Mouse (Mus musculus): Measurements from ENCODE around the gene 4833439L19Rik. TPM values are rescaled to one million over a fixed set of nuclear protein-coding genes. Genes with fewer than 3 reads are reported as not detected.

Gene 4833439L19Rik
- total RNA-seq, 2 experiments from 2014 or later, result 151 to 172 TPM

GRCm38 (mm10) chr13:54548036-54548435 is 17.2 kb downstream of the 4833439L19Rik start:
- no peak for DNase-seq (ENCODE audit: extremely low spot score in 1 of 2, low spot score in 1 of 2)

- no peak for DNase-seq (ENCODE audit: extremely low spot score in 1 of 2, low spot score in 1 of 2)
Observed at GRCm38 (mm10) chr13:54532134-54532533, 33.1 kb downstream of the 4833439L19Rik start.

- no peak for DNase-seq (ENCODE audit: extremely low spot score in 1 of 2, low spot score in 1 of 2)
Observed at GRCm38 (mm10) chr13:54527140-54527539, 38.1 kb downstream of the 4833439L19Rik start.

- no peak for DNase-seq (ENCODE audit: extremely low spot score in 1 of 2, low spot score in 1 of 2)
Observed at GRCm38 (mm10) chr13:54521181-54521580, 44.1 kb downstream of the 4833439L19Rik start.

DNA sequence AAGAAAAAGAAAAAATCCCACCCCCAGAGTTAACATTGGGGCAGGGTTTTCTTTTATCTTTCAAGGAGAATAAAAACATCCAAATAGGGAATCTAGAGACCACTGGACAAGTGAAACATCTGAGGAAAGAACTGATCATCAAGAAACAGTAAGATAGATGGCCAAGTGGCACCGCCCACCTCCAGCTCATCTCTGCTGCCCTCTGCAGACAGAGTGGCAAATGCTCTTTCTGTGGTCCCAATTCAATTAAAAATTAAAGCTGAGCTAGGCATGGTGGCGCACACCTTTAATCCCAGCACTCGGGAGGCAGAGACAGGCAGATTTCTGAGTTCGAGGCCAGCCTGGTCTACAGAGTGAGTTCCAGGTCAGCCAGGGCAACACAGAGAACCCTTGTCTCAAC is 45.0 kb downstream of the 4833439L19Rik start:
- peak in 1 of 2 experiments; percentile 9 for DNase-seq (ENCODE audit: extremely low spot score in 1 of 2, low spot score in 1 of 2)

GRCm38 (mm10) chr13:54505920-54506319 is 59.3 kb downstream of the 4833439L19Rik start:
- DNase-seq (ENCODE audit: extremely low spot score in 1 of 2, low spot score in 1 of 2), result no peak

GRCm38 (mm10) chr13:54504611-54505260 is 60.5 kb downstream of the 4833439L19Rik start:
- DNase-seq (ENCODE audit: extremely low spot score in 1 of 2, low spot score in 1 of 2), result no peak

DNA sequence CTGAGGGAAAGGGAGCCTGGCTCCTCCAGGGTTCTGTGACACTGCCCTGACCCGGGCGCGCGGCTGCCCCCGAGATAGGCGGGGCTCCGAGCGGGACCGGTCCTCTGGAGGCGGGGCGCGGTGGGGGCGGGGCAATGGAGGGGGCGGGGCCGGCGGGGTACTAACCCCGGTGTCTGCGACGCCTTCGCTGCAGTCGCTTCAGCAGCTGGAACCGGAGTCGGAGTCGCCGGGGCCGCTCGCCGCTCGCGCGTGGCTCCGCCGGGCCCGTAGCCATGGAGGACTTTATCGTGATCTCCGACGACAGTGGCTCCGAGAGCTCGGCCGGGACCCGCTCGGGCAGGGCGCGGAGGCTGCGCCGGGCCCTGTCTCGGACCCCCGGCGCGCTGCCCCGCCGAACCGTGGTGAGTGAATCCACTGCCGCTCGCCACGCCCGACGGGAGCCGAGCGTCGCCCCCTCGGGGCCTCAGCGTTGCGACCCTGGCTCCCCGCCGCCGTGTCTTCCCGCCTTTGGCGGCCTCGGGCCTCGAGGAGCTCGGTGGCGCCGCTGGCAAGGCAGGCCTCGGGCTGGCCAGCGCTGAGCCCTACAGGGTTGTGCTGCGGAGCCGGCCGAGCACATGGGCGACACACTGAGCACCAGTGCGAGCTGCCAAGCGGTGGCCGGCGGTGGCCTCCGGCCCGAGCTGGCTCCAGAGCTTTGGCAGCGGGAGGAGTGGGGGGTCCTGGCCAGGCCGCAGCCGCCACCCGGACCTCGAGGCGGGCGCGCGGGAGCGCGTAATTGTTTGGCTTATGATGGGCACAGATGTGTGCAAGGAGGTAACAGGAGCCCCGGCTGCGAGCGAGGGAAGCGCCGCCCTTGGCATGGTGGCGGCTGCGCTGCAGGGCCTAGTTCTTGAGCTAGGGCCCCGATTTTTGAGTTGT is 61.4 kb downstream of the 4833439L19Rik start, which contains the start of gene Simc1:
Gene Simc1, plus strand, starts transcription at position 176 of the 918 bp plus-strand sequence.
- peak; percentile 56 to 58 for DNase-seq (ENCODE audit: extremely low spot score in 1 of 2, low spot score in 1 of 2)

- DNase-seq (ENCODE audit: extremely low spot score in 1 of 2, low spot score in 1 of 2), result no peak
Observed at GRCm38 (mm10) chr13:54503278-54503603, 62.0 kb downstream of the 4833439L19Rik start.

DNA sequence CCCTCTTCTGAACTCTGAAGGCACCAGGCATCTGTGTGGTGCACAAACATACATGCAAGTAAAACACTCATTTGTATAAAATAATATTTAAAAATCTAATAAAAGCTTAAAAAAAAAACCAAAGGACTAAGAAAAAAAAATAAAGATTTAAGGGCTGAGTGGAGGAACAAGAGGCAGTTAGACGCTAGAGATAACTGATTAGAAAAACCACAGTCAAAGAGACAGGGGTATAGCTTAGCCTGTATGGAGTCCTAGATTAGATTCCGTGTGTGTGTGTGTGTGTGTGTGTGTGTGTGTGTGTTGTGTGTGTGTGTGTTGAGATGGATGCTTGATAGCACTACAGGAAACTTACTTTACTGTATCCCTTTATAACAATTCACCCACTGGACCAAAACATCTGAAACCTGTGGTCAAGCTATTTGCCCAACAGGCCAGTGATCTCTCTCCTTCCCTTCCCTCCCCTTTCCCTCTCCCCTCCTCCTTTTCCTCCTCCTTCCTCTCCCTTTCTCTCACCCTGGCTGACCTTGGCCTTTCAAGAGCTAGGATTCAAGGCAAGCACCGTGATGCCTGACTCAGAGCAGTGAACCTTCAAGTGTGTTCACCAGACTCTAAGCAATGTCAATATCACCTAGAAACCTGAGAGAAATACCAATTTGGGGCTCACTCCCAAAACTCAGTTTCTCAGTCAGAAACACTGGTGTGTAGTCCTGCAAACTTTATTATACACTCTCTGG is 63.1 kb downstream of the 4833439L19Rik start:
- DNase-seq (ENCODE audit: extremely low spot score in 1 of 2, low spot score in 1 of 2), result no peak

- no peak for DNase-seq (ENCODE audit: extremely low spot score in 1 of 2, low spot score in 1 of 2)
Observed at GRCm38 (mm10) chr13:54501352-54501751, 63.9 kb downstream of the 4833439L19Rik start.

Small RNA genes within 50 kb of the gene (microRNA-seq; reads per million reads assigned to microRNA genes)
- gene Gm24195, result 0 reads per million in 2 experiments

Other genes with a start within 250 kb of the 4833439L19Rik start
- gene Cplx2, start 194.1 kb downstream of the 4833439L19Rik start, total RNA-seq (2021), result 100 to 1,000 TPM; 867 to 943 TPM
- gene Thoc3, start 96.6 kb downstream of the 4833439L19Rik start, total RNA-seq (2021), result 10 to 100 TPM; 39.4 to 40.0 TPM
- 10 to 100 TPM; 14.2 to 16.7 TPM for gene Simc1, start 61.7 kb downstream of the 4833439L19Rik start, total RNA-seq (2021)
- 10 to 100 TPM; 33.3 to 33.7 TPM for gene Arl10, start 9.6 kb upstream of the 4833439L19Rik start, total RNA-seq (2021)
- gene Nop16, start 24.7 kb upstream of the 4833439L19Rik start, total RNA-seq (2021), result 10 to 100 TPM; 25.7 to 27.5 TPM
- gene Higd2a, start 24.8 kb upstream of the 4833439L19Rik start, total RNA-seq (2021), result 100 to 1,000 TPM; 183 to 199 TPM
- gene Cltb, start 45.9 kb upstream of the 4833439L19Rik start, total RNA-seq (2021), result 100 to 1,000 TPM; 269 to 294 TPM
- gene Faf2, start 56.3 kb upstream of the 4833439L19Rik start, total RNA-seq (2021), result 10 to 100 TPM; 56.1 to 57.6 TPM
- gene Rnf44, start 128.5 kb upstream of the 4833439L19Rik start, total RNA-seq (2021), result 100 to 1,000 TPM; 139 to 158 TPM
- under 1 TPM; 0.25 to 0.31 TPM for gene Cdhr2, start 136.0 kb upstream of the 4833439L19Rik start, total RNA-seq (2021)
- 100 to 1,000 TPM; 149 to 152 TPM for gene Gprin1, start 184.4 kb upstream of the 4833439L19Rik start, total RNA-seq (2021)
- gene Sncb, start 201.2 kb upstream of the 4833439L19Rik start, total RNA-seq (2021), result 100 to 1,000 TPM; 652 to 677 TPM
- gene Eif4e1b, start 218.6 kb upstream of the 4833439L19Rik start, total RNA-seq (2021), result not detected
- gene Tspan17, start 223.9 kb upstream of the 4833439L19Rik start, total RNA-seq (2021), result 100 to 1,000 TPM in 1 of 2 experiments, 10 to 100 TPM in 1; 97.2 to 104 TPM

Data from layer of hippocampus, postnatal 25 days (tissue).